Comparison of ENCODE assay signal across 22 mouse cellular contexts in genomic region chr16:11405193-11405592, GRCm38 (mm10).
"Had no signal": no experiment of that assay in that cellular context is flagged by ENCODE, and none has a peak within 500 bp of the region (broad histone marks: within the 10 kb centered on the region; RNA-seq: fewer than 3 reads in every experiment).

No protein-coding gene starts in this region.

- H3K27ac ChIP-seq: heart, adult 2 months; heart, embryonic 13.5 days; heart, embryonic 15.5 days; hindbrain, embryonic 13.5 days; hindbrain, embryonic 15.5 days; hindbrain, postnatal 0 days; limb, embryonic 13.5 days; limb, embryonic 15.5 days; liver, embryonic 12.5 days; liver, embryonic 14.5 days had no signal

- H3K27me3 ChIP-seq: heart, embryonic 13.5 days; heart, embryonic 15.5 days; hindbrain, embryonic 13.5 days; hindbrain, embryonic 15.5 days; limb, embryonic 13.5 days; limb, embryonic 15.5 days; liver, embryonic 12.5 days had no signal

- H3K36me3 ChIP-seq: heart, embryonic 15.5 days had no signal

- DNase-seq: forebrain, postnatal 0 days; gastrocnemius, postnatal 14 days; gastrocnemius, postnatal 36 days; heart, adult 11 months; heart, adult 2 months; heart, postnatal 14 days; heart, postnatal 36 days; kidney, adult 11 months; layer of hippocampus, adult 9-11 months; layer of hippocampus, postnatal 36 days; left cerebral cortex, postnatal 4 days had no signal

- ATAC-seq: forebrain, postnatal 0 days; hindbrain, postnatal 0 days; intestine, embryonic 16.5 days; liver, embryonic 12.5 days had no signal

- H3K4me3 ChIP-seq: heart, adult 2 months; heart, embryonic 13.5 days; heart, embryonic 15.5 days; hindbrain, embryonic 13.5 days; hindbrain, embryonic 15.5 days; limb, embryonic 13.5 days; limb, embryonic 15.5 days; liver, embryonic 12.5 days had no signal

- H3K4me2 ChIP-seq: heart, embryonic 11.5 days; heart, embryonic 13.5 days; heart, embryonic 15.5 days; hindbrain, embryonic 13.5 days; hindbrain, embryonic 15.5 days; limb, embryonic 13.5 days; limb, embryonic 15.5 days; liver, embryonic 12.5 days had no signal

- H3K4me1 ChIP-seq: hindbrain, embryonic 13.5 days; hindbrain, embryonic 15.5 days; liver, embryonic 12.5 days had no signal

- H3K9me3 ChIP-seq: heart, embryonic 13.5 days; heart, embryonic 15.5 days; hindbrain, embryonic 13.5 days; hindbrain, embryonic 15.5 days; limb, embryonic 13.5 days; limb, embryonic 15.5 days; liver, embryonic 12.5 days had no signal

- H3K9ac ChIP-seq: forebrain, postnatal 0 days; heart, embryonic 13.5 days; heart, embryonic 15.5 days; hindbrain, embryonic 13.5 days; hindbrain, embryonic 15.5 days; limb, embryonic 13.5 days; limb, embryonic 15.5 days; liver, embryonic 12.5 days; liver, embryonic 14.5 days had no signal
